Mouse (Mus musculus) forebrain, embryonic 16.5 days (tissue): ENCODE data around the gene Rpain. TPM values are rescaled to one million over a fixed set of nuclear protein-coding genes. Genes with fewer than 3 reads are reported as not detected.

ENCODE experiments used
- ATAC-seq: fragments of 200-750 bp; cut with Nextera tagmentation; 2 replicates; pipeline ENCODE4 v1.8.0; 2017; ENCODE audit warnings: mild to moderate bottlenecking, moderate library complexity
- H3K27ac ChIP-seq: fragments of 300-500 bp; sonication (generic); 2 replicates; pipeline ENCODE4 v1.5.1; 2014; ENCODE audit warnings: low read length, control low read depth
- H3K27me3 ChIP-seq: fragments of 300-500 bp; sonication (generic); replicated peaks from 2 replicates; pipeline ENCODE4 v1.6.1; 2014; ENCODE audit warnings: low read length; ENCODE audit not compliant: control insufficient read depth, insufficient read depth
- H3K36me3 ChIP-seq: fragments of 300-500 bp; sonication (generic); 2 replicates; pipeline ENCODE4 v1.6.1; 2014; ENCODE audit not compliant: control insufficient read depth, insufficient read depth
- H3K4me1 ChIP-seq: fragments of 300-500 bp; sonication (generic); replicated peaks from 2 replicates; pipeline ENCODE4 v1.6.1; 2014; ENCODE audit warnings: low read length; ENCODE audit not compliant: control insufficient read depth, insufficient read depth
- H3K4me2 ChIP-seq: fragments of 300-500 bp; sonication (generic); 2 replicates; pipeline ENCODE4 v1.6.1; 2014; ENCODE audit warnings: mild to moderate bottlenecking, low read length, control low read depth
- H3K4me3 ChIP-seq: fragments of 300-500 bp; sonication (generic); replicated peaks from 2 replicates; pipeline ENCODE4 v1.5.1; 2014; ENCODE audit warnings: mild to moderate bottlenecking, low read length, control low read depth
- H3K9ac ChIP-seq: fragments of 300-500 bp; sonication (generic); replicated peaks from 2 replicates; pipeline ENCODE4 v1.6.1; 2014; ENCODE audit warnings: low read depth, low read length, control low read depth
- H3K9me3 ChIP-seq: fragments of 300-500 bp; sonication (generic); 2 replicates; pipeline ENCODE4 v1.6.1; 2016; ENCODE audit warnings: low read length; ENCODE audit not compliant: control insufficient read depth
- WGBS: fragments of 180-500 bp; shearing (Covaris S2); extraction: QIAGEN DNeasy Blood & Tissue Kit; methylation state at CpG from one replicate; pipeline ENCODE4 v1.1.7; 2014; 5-methylcytosine and 5-hydroxymethylcytosine counted together
- polyA plus RNA-seq: library from polyadenylated mRNA; unstranded; fragments of >200 nt; fragmentation: Nextera tagmentation; extraction: Ambion mirVana; gene quantifications from 2 replicates; pipeline ENCODE4 v1.2.1, GENCODE M21; 2015

The Rpain gene
- polyA plus RNA-seq, 1 experiment from 2014 or later = 87.0 TPM

- ATAC-seq = no peak
Measured at GRCm38 (mm10) chr11:71008321-71008720, 38.3 kb downstream of the Rpain start.

GRCm38 (mm10) chr11:71012743-71013142 lies 42.7 kb downstream of the Rpain start:
- Histone ChIP-seq H3K27ac (no peak overlapping the region), H3K9ac (no peak overlapping the region), H3K27me3 (no peaks in the 10 kb centered on the region), H3K4me1 (peaks cover 9% of the 10 kb centered on the region), H3K4me2 (no peak overlapping the region), H3K4me3 (no peak overlapping the region), H3K36me3 (peaks cover 29% of the 10 kb centered on the region), H3K9me3 (no peaks in the 10 kb centered on the region)
- ATAC-seq = no peak
- WGBS = 95% methylated on average over 7 of the region's 7 CpGs

More at GRCm38 (mm10) chr11:71008321-71008720, 38.3 kb downstream of the Rpain start:
- H3K4me3 ChIP-seq = no peak overlapping the region
- peaks cover 7% of the 10 kb centered on the region for H3K4me1 ChIP-seq
- H3K9me3 ChIP-seq = no peaks in the 10 kb centered on the region
- no peak overlapping the region for H3K4me2 ChIP-seq
- H3K9ac ChIP-seq = no peak overlapping the region
- no peaks in the 10 kb centered on the region for H3K27me3 ChIP-seq
- 97% methylated on average over 3 of the region's 3 CpGs for WGBS
- H3K27ac ChIP-seq = no peak overlapping the region
- peaks cover 29% of the 10 kb centered on the region for H3K36me3 ChIP-seq

GRCm38 (mm10) chr11:71017051-71017450 lies 47.0 kb downstream of the Rpain start:
- no peak overlapping the region for H3K4me3 ChIP-seq
- 89% methylated on average over 1 of the region's 1 CpGs for WGBS
- no peak overlapping the region for H3K4me2 ChIP-seq
- no peak overlapping the region for H3K9ac ChIP-seq
- H3K9me3 ChIP-seq = no peaks in the 10 kb centered on the region
- H3K36me3 ChIP-seq = peaks cover 7% of the 10 kb centered on the region; the same call in 1 of the 2 replicates
- ATAC-seq = no peak
- no peak overlapping the region for H3K27ac ChIP-seq
- H3K4me1 ChIP-seq = peaks cover 29% of the 10 kb centered on the region
- H3K27me3 ChIP-seq = no peaks in the 10 kb centered on the region

GRCm38 (mm10) chr11:71018416-71019200 lies 48.6 kb downstream of the Rpain start:
- H3K4me3 ChIP-seq = peak overlapping the region; percentile 89
- 4% methylated on average over 28 of the region's 28 CpGs for WGBS
- peak overlapping the region; percentile 88 for H3K27ac ChIP-seq
- no peaks in the 10 kb centered on the region; the same call in 1 of the 2 replicates for H3K36me3 ChIP-seq
- ATAC-seq = peak; percentile 16
- H3K27me3 ChIP-seq = no peaks in the 10 kb centered on the region
- H3K9me3 ChIP-seq = no peaks in the 10 kb centered on the region
- peak overlapping the region; percentile 92 for H3K9ac ChIP-seq
- peaks cover 29% of the 10 kb centered on the region for H3K4me1 ChIP-seq
- H3K4me2 ChIP-seq = peak overlapping the region; percentile 92

GRCm38 (mm10) chr11:71019201-71020068 lies 49.4 kb downstream of the Rpain start, which contains the start of the genes Mis12 and Derl2:
Mis12 (plus strand) TSS chr11:71019611.
Derl2 (minus strand) TSS chr11:71019841.
- H3K4me1 ChIP-seq = peaks cover 29% of the 10 kb centered on the region
- peak within 1 kb of the TSS; percentile 92 for H3K9ac ChIP-seq
- H3K36me3 ChIP-seq = no peaks in the 10 kb centered on the region; the same call in 1 of the 2 replicates
- H3K27me3 ChIP-seq = no peaks in the 10 kb centered on the region
- H3K9me3 ChIP-seq = no peaks in the 10 kb centered on the region
- H3K27ac ChIP-seq = peak within 1 kb of the TSS; percentile 93
- ATAC-seq = peak; percentile 99
- H3K4me2 ChIP-seq = peak within 1 kb of the TSS; percentile 92
- under 1% methylated on average over 70 of the region's 71 CpGs for WGBS
- peak within 1 kb of the TSS; percentile 89 for H3K4me3 ChIP-seq

Other genes with a start within 250 kb of the Rpain start
- gene Zfp3, start 206.0 kb upstream of the Rpain start, polyA plus RNA-seq = 18.2 and 18.9 TPM in 2 replicates
- not detected in 2 replicates for gene Scimp, start 157.6 kb upstream of the Rpain start, polyA plus RNA-seq
- 77.9 and 82.8 TPM in 2 replicates for gene Rabep1, start 125.4 kb upstream of the Rpain start, polyA plus RNA-seq
- gene Nup88, start 240 bp upstream of the Rpain start, polyA plus RNA-seq = 150 and 157 TPM in 2 replicates
- gene C1qbp, start 12.8 kb downstream of the Rpain start, polyA plus RNA-seq = 189 and 203 TPM in 2 replicates
- gene Dhx33, start 34.2 kb downstream of the Rpain start, polyA plus RNA-seq = 19.4 and 20.9 TPM in 2 replicates
- 41.4 and 46.2 TPM in 2 replicates for gene Mis12, start 49.4 kb downstream of the Rpain start, polyA plus RNA-seq
- 36.8 and 39.9 TPM in 2 replicates for gene Derl2, start 49.6 kb downstream of the Rpain start, polyA plus RNA-seq
- gene 6330403K07Rik, start 63.3 kb downstream of the Rpain start, polyA plus RNA-seq = 622 and 653 TPM in 2 replicates
- 0.08 TPM in 1 of 2 replicates, not detected in the other for gene Nlrp1a, start 174.5 kb downstream of the Rpain start, polyA plus RNA-seq